Mouse (Mus musculus) embryonic facial prominence, embryonic 12.5 days (tissue): Measurements from ENCODE around the gene Lrch3. TPM values are rescaled to one million over a fixed set of nuclear protein-coding genes. Genes with fewer than 3 reads are reported as not detected.
"Not testable (repeated sequence)": the region's sequence is repeated elsewhere in the genome, so short reads cannot be mapped to it uniquely, and the experiment has no call there.

Experiments
- ATAC-seq: fragments of 200-750 bp; cut with Nextera tagmentation; 2 replicates; pipeline ENCODE4 v1.8.0; 2017; ENCODE audit not compliant: insufficient number of reproducible peaks, insufficient read depth, low FRiP score, low TSS enrichment
- H3K27ac ChIP-seq: fragments of 300-500 bp; sonication (generic); 2 replicates; pipeline ENCODE4 v1.5.1; 2016; ENCODE audit warnings: mild to moderate bottlenecking
- H3K27me3 ChIP-seq: fragments of 300-500 bp; sonication (generic); 2 replicates; pipeline ENCODE4 v1.6.1; 2016; ENCODE audit warnings: mild to moderate bottlenecking, moderate library complexity
- H3K36me3 ChIP-seq: fragments of 300-500 bp; sonication (generic); 2 replicates; pipeline ENCODE4 v1.6.1; 2016; ENCODE audit warnings: mild to moderate bottlenecking
- H3K4me1 ChIP-seq: fragments of 300-500 bp; sonication (generic); 2 replicates; pipeline ENCODE4 v1.6.1; 2016
- H3K4me2 ChIP-seq: fragments of 300-500 bp; sonication (generic); replicated peaks from 2 replicates; pipeline ENCODE4 v1.6.1; 2016; ENCODE audit warnings: mild to moderate bottlenecking, moderate library complexity
- H3K4me3 ChIP-seq: fragments of 300-500 bp; sonication (generic); 2 replicates; pipeline ENCODE4 v1.5.1; 2016; ENCODE audit warnings: mild to moderate bottlenecking
- H3K9ac ChIP-seq: fragments of 300-500 bp; sonication (generic); 2 replicates; pipeline ENCODE4 v1.6.1; 2016; ENCODE audit warnings: mild to moderate bottlenecking, moderate library complexity
- H3K9me3 ChIP-seq: fragments of 300-500 bp; sonication (generic); 2 replicates; pipeline ENCODE4 v1.6.1; 2016; ENCODE audit warnings: mild to moderate bottlenecking, moderate library complexity
- WGBS: fragments of 180-500 bp; shearing (Covaris S2); methylation state at CpG from one replicate; pipeline ENCODE4 v1.1.7; 2016; 5-methylcytosine and 5-hydroxymethylcytosine counted together
- polyA plus RNA-seq: library from polyadenylated mRNA; unstranded; fragments of >200 nt; fragmentation: Nextera tagmentation; extraction: Ambion mirVana; gene quantifications from 2 replicates; pipeline ENCODE4 v1.2.1, GENCODE M21; 2016

Gene Lrch3
- polyA plus RNA-seq, 1 experiment from 2014 or later: 43.7 TPM

- Histone ChIP-seq H3K9ac (0 out of 2 replicates have a peak overlapping the region, but pooled peaks have one; percentile 33), H3K27me3 (no peaks in the 10 kb centered on the region), H3K9me3 (no peaks in the 10 kb centered on the region), H3K4me1 (peaks cover 5% of the 10 kb centered on the region; the same call in 1 of the 2 replicates), H3K27ac (no peak overlapping the region), H3K36me3 (no peaks in the 10 kb centered on the region), H3K4me3 (0 out of 2 replicates have a peak overlapping the region, but pooled peaks have one; percentile 97), H3K4me2 (peak overlapping the region; percentile 51)
- 69% methylated on average over 9 of the region's 9 CpGs for WGBS
- no peak for ATAC-seq
Measured at GRCm38 (mm10) chr16:32915292-32916068, 1.6 kb downstream of the Lrch3 start.

DNA sequence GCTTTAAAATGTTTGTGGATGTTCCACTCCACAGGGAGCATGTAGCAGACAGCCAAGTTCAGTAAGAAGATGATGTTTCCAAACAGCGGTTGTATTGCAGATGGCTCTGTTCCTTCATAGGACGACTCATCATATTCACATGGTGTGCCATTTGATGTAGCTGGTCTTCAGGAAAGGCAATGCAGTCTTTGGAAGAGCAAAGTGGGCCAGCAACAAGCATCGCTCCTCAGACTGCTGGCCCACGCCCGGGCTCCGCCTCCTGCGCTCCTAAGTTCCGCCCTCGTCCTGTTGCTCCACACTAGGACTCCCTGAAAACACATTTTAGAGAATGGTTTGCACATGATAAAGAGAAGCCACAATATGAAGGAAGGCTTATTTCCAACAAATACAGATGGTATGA is 12.7 kb downstream of the Lrch3 start:
- not testable (repeated sequence) for H3K27ac ChIP-seq, ATAC-seq, H3K4me1 ChIP-seq, H3K4me2 ChIP-seq, H3K9ac ChIP-seq, H3K4me3 ChIP-seq, H3K9me3 ChIP-seq, H3K27me3 ChIP-seq
- 93% methylated on average over 9 of the region's 9 CpGs for WGBS
- H3K36me3 ChIP-seq: peaks cover 12% of the 10 kb centered on the region; the same call in 1 of the 2 replicates

- no peak overlapping the region for H3K4me3 ChIP-seq
- 90% methylated on average over 8 of the region's 8 CpGs for WGBS
- H3K9ac ChIP-seq: no peak overlapping the region
- ATAC-seq: no peak
- H3K4me2 ChIP-seq: no peak overlapping the region
- H3K4me1 ChIP-seq: no peaks in the 10 kb centered on the region
- no peak overlapping the region for H3K27ac ChIP-seq
- peaks cover 12% of the 10 kb centered on the region; the same call in 1 of the 2 replicates for H3K36me3 ChIP-seq
- no peaks in the 10 kb centered on the region for H3K9me3 ChIP-seq
- no peaks in the 10 kb centered on the region for H3K27me3 ChIP-seq
Measured at GRCm38 (mm10) chr16:32927044-32927443, 13.1 kb downstream of the Lrch3 start.

GRCm38 (mm10) chr16:32929918-32930317 is 16.0 kb downstream of the Lrch3 start:
- Histone ChIP-seq H3K4me3 (no peak overlapping the region), H3K27ac (no peak overlapping the region), H3K4me1 (no peaks in the 10 kb centered on the region), H3K9ac (no peak overlapping the region), H3K4me2 (no peak overlapping the region), H3K9me3 (no peaks in the 10 kb centered on the region), H3K36me3 (0 out of 2 replicates have a peak, but pooled peaks cover 8% of the 10 kb centered on the region), H3K27me3 (no peaks in the 10 kb centered on the region)
- no peak for ATAC-seq
- WGBS: 25% methylated on average over 2 of the region's 2 CpGs

DNA sequence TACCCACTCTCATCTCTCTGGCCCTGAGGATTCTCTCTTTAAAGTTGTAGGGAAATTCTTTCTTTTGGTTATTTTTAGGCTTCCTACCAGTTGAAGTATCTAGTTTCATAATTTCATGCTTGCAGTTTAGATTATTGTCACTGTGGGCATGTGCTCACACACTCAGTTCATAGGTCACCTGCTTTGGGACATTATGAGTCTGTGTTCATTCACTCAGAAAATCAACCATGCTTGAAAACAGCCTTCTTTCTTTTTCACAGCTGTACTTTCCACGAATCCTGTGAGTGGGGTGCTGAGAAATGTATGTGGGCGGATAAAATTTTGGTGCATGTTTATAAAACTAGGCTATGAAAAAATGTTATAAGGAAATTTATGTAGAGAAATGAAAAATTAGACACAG is 20.6 kb downstream of the Lrch3 start:
- no peak overlapping the region for H3K4me2 ChIP-seq
- no peaks in the 10 kb centered on the region for H3K9me3 ChIP-seq
- H3K27ac ChIP-seq: no peak overlapping the region
- H3K9ac ChIP-seq: no peak overlapping the region
- H3K4me1 ChIP-seq: peaks cover 6% of the 10 kb centered on the region; the same call in 1 of the 2 replicates
- no peak overlapping the region for H3K4me3 ChIP-seq
- H3K36me3 ChIP-seq: no peaks in the 10 kb centered on the region
- ATAC-seq: no peak
- no peaks in the 10 kb centered on the region for H3K27me3 ChIP-seq
- WGBS: 76% methylated on average over 2 of the region's 2 CpGs

GRCm38 (mm10) chr16:32935088-32935487 is 21.2 kb downstream of the Lrch3 start:
- no peaks in the 10 kb centered on the region for H3K9me3 ChIP-seq
- no peaks in the 10 kb centered on the region for H3K36me3 ChIP-seq
- no peak overlapping the region for H3K27ac ChIP-seq
- peaks cover 6% of the 10 kb centered on the region; the same call in 1 of the 2 replicates for H3K4me1 ChIP-seq
- H3K4me3 ChIP-seq: no peak overlapping the region
- no peak for ATAC-seq
- 57% methylated on average over 1 of the region's 1 CpGs for WGBS
- H3K9ac ChIP-seq: no peak overlapping the region
- H3K27me3 ChIP-seq: no peaks in the 10 kb centered on the region
- no peak overlapping the region for H3K4me2 ChIP-seq

DNA sequence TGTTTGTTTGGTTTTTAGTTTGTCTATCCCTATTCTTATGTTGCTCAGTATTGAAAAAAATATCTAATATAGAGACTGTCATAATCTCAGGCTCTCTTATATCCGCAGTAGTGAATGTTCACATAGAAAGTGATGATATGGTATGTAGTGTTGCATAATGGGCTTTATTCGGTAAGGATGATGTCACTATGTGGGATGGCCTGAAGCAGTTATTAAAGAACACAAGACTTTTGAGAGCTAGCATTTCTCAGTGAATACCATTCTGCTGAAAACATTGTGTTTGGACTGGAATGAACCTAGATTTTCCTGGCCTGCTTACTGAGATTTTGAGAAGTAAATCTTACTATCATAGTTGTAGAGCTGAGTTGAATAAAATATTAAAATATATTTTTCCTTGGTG is 23.5 kb downstream of the Lrch3 start:
- no peaks in the 10 kb centered on the region for H3K36me3 ChIP-seq
- no peak overlapping the region for H3K27ac ChIP-seq
- no peak for ATAC-seq
- WGBS: 75% methylated on average over 2 of the region's 2 CpGs
- no peaks in the 10 kb centered on the region for H3K9me3 ChIP-seq
- H3K9ac ChIP-seq: no peak overlapping the region
- peaks cover 6% of the 10 kb centered on the region; the same call in 1 of the 2 replicates for H3K4me1 ChIP-seq
- no peaks in the 10 kb centered on the region for H3K27me3 ChIP-seq
- H3K4me3 ChIP-seq: no peak overlapping the region
- H3K4me2 ChIP-seq: no peak overlapping the region

- 32% methylated on average over 3 of the region's 3 CpGs for WGBS
- not testable (repeated sequence) for H3K36me3 ChIP-seq, H3K4me1 ChIP-seq, H3K4me3 ChIP-seq, ATAC-seq, H3K27me3 ChIP-seq, H3K9me3 ChIP-seq, H3K27ac ChIP-seq, H3K9ac ChIP-seq, H3K4me2 ChIP-seq
Measured at GRCm38 (mm10) chr16:32939301-32939700, 25.4 kb downstream of the Lrch3 start.

GRCm38 (mm10) chr16:32939716-32940115 is 25.8 kb downstream of the Lrch3 start:
- H3K27me3 ChIP-seq, H3K4me2 ChIP-seq, H3K4me1 ChIP-seq, H3K36me3 ChIP-seq, H3K9ac ChIP-seq, ATAC-seq, H3K4me3 ChIP-seq, H3K27ac ChIP-seq, H3K9me3 ChIP-seq: not testable (repeated sequence)
- 84% methylated on average over 4 of the region's 4 CpGs for WGBS

DNA sequence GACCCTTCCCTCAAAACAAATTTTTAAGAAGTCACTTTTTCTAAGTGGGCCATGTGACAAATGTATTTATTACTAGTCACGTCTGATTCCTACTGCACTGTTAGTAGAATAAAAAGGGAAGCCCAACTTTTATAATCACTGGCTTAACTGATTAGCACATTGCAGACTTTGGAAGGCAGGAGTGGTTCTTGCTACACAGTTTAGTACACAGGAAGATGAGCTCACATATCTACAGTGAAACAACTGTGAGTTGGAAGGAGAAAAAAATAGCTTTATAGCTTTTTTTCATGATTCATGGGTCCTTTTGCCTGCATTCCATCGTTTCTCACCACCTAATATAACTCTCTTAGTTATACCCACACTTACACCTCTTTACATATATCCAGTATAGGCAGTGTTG is 27.3 kb downstream of the Lrch3 start:
- H3K27me3 ChIP-seq, H3K9ac ChIP-seq, H3K36me3 ChIP-seq, ATAC-seq, H3K4me2 ChIP-seq, H3K4me1 ChIP-seq, H3K27ac ChIP-seq, H3K9me3 ChIP-seq, H3K4me3 ChIP-seq: not testable (repeated sequence)
- 97% methylated on average over 2 of the region's 2 CpGs for WGBS

- WGBS: 57% methylated on average over 5 of the region's 5 CpGs
Measured at GRCm38 (mm10) chr16:32942694-32943093, 28.8 kb downstream of the Lrch3 start.

DNA sequence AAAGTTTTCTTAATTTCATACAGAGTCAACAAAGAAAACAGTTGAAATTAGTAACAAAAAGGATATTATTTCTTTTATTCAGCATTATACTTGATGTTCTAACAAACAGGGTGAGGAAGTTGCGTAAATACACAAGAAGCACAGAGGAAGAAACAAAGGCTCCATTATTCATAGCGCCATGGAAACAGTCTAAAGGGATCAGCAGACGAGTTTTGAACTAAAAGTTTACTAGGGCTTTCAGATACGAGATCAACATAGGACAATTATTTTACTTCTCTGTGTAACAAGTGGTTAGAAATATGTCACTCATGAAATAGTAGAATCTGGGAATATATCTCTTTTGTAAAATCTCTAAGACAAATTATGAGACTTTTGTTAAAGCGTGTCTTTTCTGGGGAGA is 31.5 kb downstream of the Lrch3 start:
- ATAC-seq: no peak
- Histone ChIP-seq H3K9ac (no peak overlapping the region), H3K4me1 (no peaks in the 10 kb centered on the region), H3K27ac (no peak overlapping the region), H3K4me2 (no peak overlapping the region), H3K4me3 (no peak overlapping the region), H3K27me3 (no peaks in the 10 kb centered on the region), H3K36me3 (no peaks in the 10 kb centered on the region), H3K9me3 (no peaks in the 10 kb centered on the region)
- WGBS: 57% methylated on average over 5 of the region's 5 CpGs

More at GRCm38 (mm10) chr16:32942694-32943093, 28.8 kb downstream of the Lrch3 start:
- Histone ChIP-seq H3K27ac (no peak overlapping the region), H3K36me3 (no peaks in the 10 kb centered on the region), H3K4me1 (no peaks in the 10 kb centered on the region), H3K27me3 (no peaks in the 10 kb centered on the region), H3K9ac (no peak overlapping the region), H3K9me3 (no peaks in the 10 kb centered on the region), H3K4me3 (no peak overlapping the region), H3K4me2 (no peak overlapping the region)
- peak; percentile 72; the same call in 1 of the 2 replicates for ATAC-seq
